Mouse (Mus musculus) neural tube, embryonic 15.5 days (tissue): ENCODE data around the gene Tubg1. TPM values are rescaled to one million over a fixed set of nuclear protein-coding genes. Genes with fewer than 3 reads are reported as not detected.

Source experiments
- ATAC-seq: fragments of 200-750 bp; cut with Nextera tagmentation; 2 replicates; pipeline ENCODE4 v1.8.0; 2017; ENCODE audit warnings: mild to moderate bottlenecking, moderate TSS enrichment, moderate library complexity; ENCODE audit not compliant: low FRiP score
- H3K27ac ChIP-seq: fragments of 300-500 bp; sonication (generic); replicated peaks from 2 replicates; pipeline ENCODE4 v1.5.1; 2015; ENCODE audit warnings: mild to moderate bottlenecking, inconsistent platforms
- H3K27me3 ChIP-seq: fragments of 300-500 bp; sonication (generic); replicated peaks from 2 replicates; pipeline ENCODE4 v1.6.1; 2015; ENCODE audit warnings: inconsistent platforms
- H3K36me3 ChIP-seq: fragments of 300-500 bp; sonication (generic); 2 replicates; pipeline ENCODE4 v1.6.1; 2015; ENCODE audit warnings: inconsistent platforms
- H3K4me1 ChIP-seq: fragments of 300-500 bp; sonication (generic); 2 replicates; pipeline ENCODE4 v1.6.1; 2015; ENCODE audit warnings: inconsistent platforms
- H3K4me2 ChIP-seq: fragments of 300-500 bp; sonication (generic); 2 replicates; pipeline ENCODE4 v1.6.1; 2015; ENCODE audit warnings: inconsistent platforms, mild to moderate bottlenecking, moderate library complexity
- H3K4me3 ChIP-seq: fragments of 300-500 bp; sonication (generic); replicated peaks from 2 replicates; pipeline ENCODE4 v1.5.1; 2015; ENCODE audit warnings: mild to moderate bottlenecking, inconsistent platforms
- H3K9ac ChIP-seq: fragments of 300-500 bp; sonication (generic); replicated peaks from 2 replicates; pipeline ENCODE4 v1.6.1; 2015; ENCODE audit warnings: mild to moderate bottlenecking, inconsistent platforms
- H3K9me3 ChIP-seq: fragments of 300-500 bp; sonication (generic); replicated peaks from 2 replicates; pipeline ENCODE4 v1.6.1; 2016; ENCODE audit warnings: inconsistent platforms
- WGBS: fragments of 180-500 bp; shearing (Covaris S2); methylation state at CpG from one replicate; pipeline ENCODE4 v1.1.7; 2015; ENCODE audit warnings: mixed read lengths; 5-methylcytosine and 5-hydroxymethylcytosine counted together
- polyA plus RNA-seq: library from polyadenylated mRNA; unstranded; fragments of >200 nt; fragmentation: Nextera tagmentation; extraction: Ambion mirVana; gene quantifications from 2 replicates; pipeline ENCODE4 v1.2.1, GENCODE M21; 2015

Gene Tubg1
- polyA plus RNA-seq, 1 experiment from 2014 or later = 68.4 TPM

DNA sequence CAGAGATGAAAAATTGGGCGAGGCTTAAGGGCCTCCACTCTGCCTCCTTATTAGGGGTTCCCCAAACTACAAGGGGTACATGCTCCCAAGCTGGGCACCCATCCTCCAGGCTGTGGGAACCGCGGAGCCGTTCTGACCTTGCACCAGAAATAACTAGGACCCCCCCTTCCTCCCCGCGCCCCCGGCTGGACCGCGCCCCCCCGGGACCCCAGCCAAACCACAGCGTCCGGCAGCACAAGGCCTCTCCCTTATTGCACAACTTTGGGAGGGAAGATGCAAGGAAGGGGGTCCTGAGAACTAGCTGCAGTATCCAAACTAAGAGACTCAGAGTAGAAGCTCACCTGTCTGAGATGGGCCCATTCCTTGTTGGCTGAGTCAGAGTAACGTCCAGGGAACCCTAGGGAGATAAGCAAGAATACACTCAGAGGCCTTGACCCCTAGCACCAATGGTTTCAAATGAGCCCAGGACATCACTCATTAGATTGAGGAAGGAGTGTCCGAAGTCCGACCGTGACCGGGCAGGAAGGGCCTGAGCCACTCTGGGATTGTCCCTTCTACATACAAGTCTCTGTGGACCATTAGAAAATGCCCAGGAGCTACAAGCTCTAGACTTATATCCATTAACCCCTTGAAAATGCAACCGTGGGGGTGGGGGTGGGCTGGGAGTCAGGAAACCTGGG, 48.7 kb downstream of the Tubg1 start:
- no peak overlapping the region for H3K9ac ChIP-seq
- no peaks in the 10 kb centered on the region for H3K9me3 ChIP-seq
- H3K27ac ChIP-seq = no peak overlapping the region
- H3K27me3 ChIP-seq = peaks cover 62% of the 10 kb centered on the region
- H3K4me2 ChIP-seq = peak overlapping the region; percentile 76
- H3K4me3 ChIP-seq = peak overlapping the region; percentile 9; the same call in 1 of the 2 replicates
- H3K4me1 ChIP-seq = peaks cover 55% of the 10 kb centered on the region
- WGBS = 71% methylated on average over 18 of the region's 18 CpGs
- peaks cover 24% of the 10 kb centered on the region for H3K36me3 ChIP-seq
- no peak for ATAC-seq

DNA sequence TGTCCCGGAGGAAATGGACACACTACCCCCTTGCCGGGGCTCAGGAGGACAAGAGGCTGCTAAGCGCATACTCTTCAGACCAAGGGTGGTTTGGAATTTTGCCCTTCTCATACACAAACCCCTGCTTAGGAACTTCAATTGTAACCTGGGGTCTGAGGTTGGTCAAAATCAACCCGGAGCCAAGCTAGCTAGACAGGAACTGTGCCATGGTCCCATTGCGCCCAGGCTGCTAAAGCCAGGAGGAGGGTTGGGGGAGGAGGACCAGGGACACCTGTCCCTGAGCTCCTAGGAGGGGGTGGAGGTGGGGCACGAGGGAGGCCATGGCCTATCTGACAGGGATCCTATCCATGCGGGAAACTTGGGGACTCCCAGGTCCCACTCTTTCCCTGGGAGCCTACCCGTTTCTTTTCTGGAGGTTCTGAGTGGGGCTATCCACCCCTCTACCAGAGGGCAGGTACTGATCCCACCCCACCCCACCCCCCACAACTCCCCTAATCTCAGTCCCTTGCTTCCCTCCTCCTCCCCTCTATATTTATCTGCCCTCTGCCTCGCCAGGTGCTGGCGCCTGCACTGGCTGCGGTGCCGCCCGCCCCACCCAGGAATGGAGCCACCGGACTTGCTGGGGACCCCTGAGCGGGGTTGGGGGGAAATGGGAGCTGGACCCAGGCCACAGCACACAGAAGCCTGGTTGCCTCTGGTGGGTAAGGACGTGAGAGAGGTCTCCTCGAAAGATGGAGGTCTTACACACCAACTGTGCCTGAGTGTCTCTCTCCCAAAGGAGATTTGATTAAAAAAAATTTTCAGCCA, 49.8 kb downstream of the Tubg1 start:
- WGBS = 13% methylated on average over 17 of the region's 17 CpGs
- peak overlapping the region; percentile 65 for H3K9ac ChIP-seq
- H3K9me3 ChIP-seq = no peaks in the 10 kb centered on the region
- H3K4me1 ChIP-seq = peaks cover 58% of the 10 kb centered on the region
- peak overlapping the region; percentile 76 for H3K4me2 ChIP-seq
- H3K36me3 ChIP-seq = peaks cover 24% of the 10 kb centered on the region
- H3K4me3 ChIP-seq = peak overlapping the region; percentile 70
- ATAC-seq = no peak
- peaks cover 51% of the 10 kb centered on the region for H3K27me3 ChIP-seq
- H3K27ac ChIP-seq = no peak overlapping the region

DNA sequence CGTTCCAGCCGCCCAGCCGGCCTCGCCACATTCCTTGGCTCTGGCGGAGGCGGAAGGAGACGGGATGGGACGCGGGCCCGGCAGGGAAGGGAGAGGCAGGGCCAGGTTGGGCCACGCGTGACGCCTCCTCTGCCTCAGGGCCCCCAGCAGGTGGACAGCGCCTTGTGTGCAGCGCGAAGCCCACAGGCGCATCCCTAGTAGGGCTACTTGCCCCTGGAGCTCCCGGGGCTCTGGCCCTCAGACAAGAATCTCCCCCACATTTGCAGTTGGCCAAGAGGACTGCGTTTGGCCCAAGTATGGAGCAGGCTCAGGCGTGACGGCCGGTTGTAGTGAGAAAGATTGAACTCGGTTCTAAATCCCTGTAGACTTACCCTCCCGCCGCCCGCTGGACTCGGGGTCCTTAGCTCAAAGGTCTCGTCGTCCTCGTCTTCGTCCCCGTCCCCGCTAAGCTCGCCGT, 50.6 kb downstream of the Tubg1 start, which contains the start of gene Cntnap1:
Cntnap1 (plus strand) TSS at position 170 of the 457 bp plus-strand sequence.
- H3K27ac ChIP-seq = peak within 1 kb of the TSS; percentile 85
- WGBS = under 1% methylated on average over 35 of the region's 35 CpGs
- H3K36me3 ChIP-seq = peaks cover 22% of the 10 kb centered on the region
- H3K4me1 ChIP-seq = peaks cover 66% of the 10 kb centered on the region
- peak within 1 kb of the TSS; percentile 70 for H3K4me3 ChIP-seq
- no peaks in the 10 kb centered on the region for H3K9me3 ChIP-seq
- H3K9ac ChIP-seq = peak within 1 kb of the TSS; percentile 65
- ATAC-seq = no peak
- peaks cover 46% of the 10 kb centered on the region for H3K27me3 ChIP-seq
- peak within 1 kb of the TSS; percentile 76 for H3K4me2 ChIP-seq

DNA sequence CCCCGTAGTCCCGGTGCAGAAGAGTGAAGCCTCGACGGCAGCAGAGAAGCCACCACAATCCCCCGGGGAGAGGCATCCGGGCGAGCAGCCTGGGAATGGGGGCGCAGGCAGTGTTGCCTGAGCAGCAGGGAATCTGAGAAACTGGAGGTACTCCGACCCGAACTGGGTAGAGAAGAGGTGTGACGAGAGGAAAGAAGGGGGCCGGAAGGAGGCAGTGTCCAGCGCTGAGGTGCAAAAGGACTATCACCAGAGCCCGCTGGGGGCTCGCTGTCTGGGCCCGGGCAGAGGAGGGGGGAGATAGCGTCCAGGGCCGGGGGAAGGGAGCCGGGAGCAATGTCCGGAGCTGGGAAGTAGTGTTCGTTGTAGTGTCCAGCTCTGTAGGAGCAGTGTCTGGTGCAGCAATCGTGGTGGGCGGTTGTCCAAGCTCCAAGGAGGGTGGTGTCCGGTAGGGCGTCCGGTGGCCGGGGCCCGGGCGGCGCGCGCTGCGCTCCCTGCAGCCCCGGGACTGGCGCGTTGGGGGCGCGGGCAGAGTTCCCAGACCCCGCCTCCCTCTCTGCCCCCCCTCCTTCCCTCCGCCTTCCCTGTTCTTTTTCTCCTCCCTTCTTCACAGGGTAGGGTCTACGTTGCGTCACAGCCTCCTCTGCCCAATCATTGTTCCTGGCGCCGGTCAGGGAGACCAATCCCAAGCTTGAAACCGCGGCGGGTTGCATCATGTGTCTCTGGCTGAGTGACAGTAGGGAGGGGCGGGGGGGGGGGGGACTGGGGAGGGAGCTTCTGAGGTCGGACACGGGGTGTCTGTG, 51.3 kb downstream of the Tubg1 start, which contains the start of gene Plekhh3:
Plekhh3 (minus strand) TSS at position 541 of the 800 bp plus-strand sequence.
- H3K4me3 ChIP-seq = peak within 1 kb of the TSS; percentile 70
- H3K36me3 ChIP-seq = peaks cover 19% of the 10 kb centered on the region
- peaks cover 40% of the 10 kb centered on the region for H3K27me3 ChIP-seq
- H3K27ac ChIP-seq = peak within 1 kb of the TSS; percentile 86
- H3K9ac ChIP-seq = peak within 1 kb of the TSS; percentile 65
- peak; percentile 95 for ATAC-seq
- peak within 1 kb of the TSS; percentile 76 for H3K4me2 ChIP-seq
- WGBS = 1% methylated on average over 48 of the region's 50 CpGs
- H3K9me3 ChIP-seq = no peaks in the 10 kb centered on the region
- peaks cover 70% of the 10 kb centered on the region for H3K4me1 ChIP-seq

DNA sequence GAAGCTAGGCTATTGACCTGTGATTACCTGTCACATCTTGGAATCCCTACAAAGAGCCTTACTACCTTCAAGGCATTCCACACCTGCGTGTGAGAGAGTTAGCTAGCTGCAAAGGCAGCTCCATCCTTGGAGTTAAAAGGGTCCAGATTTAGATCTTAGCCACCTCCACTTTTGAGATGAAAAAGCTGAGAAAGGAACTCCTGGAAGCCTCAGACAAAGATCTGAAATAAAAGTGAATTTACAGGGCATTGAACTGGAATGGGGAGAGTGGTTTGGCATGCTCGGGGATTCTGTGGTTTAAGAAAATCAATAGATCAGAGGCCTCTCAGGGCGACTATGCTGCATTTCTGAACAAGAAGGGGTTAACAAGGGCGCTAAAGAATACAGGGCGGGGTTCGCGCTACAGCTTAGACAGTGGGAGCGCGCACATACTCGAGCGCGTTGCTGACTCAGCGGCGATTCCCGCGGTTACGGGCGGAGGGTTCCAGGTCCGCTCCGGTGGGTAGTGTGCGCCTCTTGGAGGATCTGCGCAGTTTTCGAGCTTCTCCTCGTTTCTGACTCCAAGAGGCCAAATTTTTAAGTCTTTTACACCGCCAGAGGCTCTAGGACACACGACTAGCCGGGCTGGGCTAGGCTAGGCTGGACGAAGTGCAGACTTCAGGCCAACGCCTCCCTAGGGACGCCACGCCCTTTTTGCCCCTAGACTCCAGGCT, 52.1 kb downstream of the Tubg1 start:
- peaks cover 37% of the 10 kb centered on the region for H3K27me3 ChIP-seq
- peaks cover 76% of the 10 kb centered on the region for H3K4me1 ChIP-seq

DNA sequence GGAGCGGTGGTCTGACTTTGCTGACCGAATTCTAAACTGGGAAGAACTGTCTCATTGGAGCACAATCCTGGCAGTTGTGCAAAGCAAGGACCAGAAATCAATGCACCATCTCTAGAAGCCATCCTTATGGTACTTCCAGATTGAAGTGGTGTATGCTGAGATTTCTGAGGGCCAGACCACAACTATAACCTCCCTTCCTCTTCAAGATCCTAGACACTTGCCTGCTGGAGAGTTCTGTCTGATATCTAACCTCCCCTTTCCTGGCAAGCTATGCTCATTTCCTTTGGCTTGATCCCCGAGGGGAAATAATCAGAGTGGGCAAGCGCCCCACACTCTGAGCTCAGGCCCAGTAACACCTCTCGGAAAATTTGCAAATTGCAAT, 52.7 kb downstream of the Tubg1 start:
- Histone ChIP-seq H3K36me3 (peaks cover 5% of the 10 kb centered on the region), H3K9ac (peak overlapping the region; percentile 50), H3K27me3 (peaks cover 37% of the 10 kb centered on the region), H3K27ac (peak overlapping the region; percentile 86), H3K4me3 (peak overlapping the region; percentile 50), H3K4me1 (peaks cover 82% of the 10 kb centered on the region), H3K4me2 (peak overlapping the region; percentile 76), H3K9me3 (no peaks in the 10 kb centered on the region)
- 11% methylated on average over 5 of the region's 5 CpGs for WGBS
- no peak for ATAC-seq

More for the DNA sequence above, 52.1 kb downstream of the Tubg1 start:
- H3K9ac ChIP-seq = peak overlapping the region; percentile 50
- H3K27ac ChIP-seq = peak overlapping the region; percentile 86
- peaks cover 10% of the 10 kb centered on the region for H3K36me3 ChIP-seq
- under 1% methylated on average over 31 of the region's 31 CpGs for WGBS
- peak overlapping the region; percentile 50 for H3K4me3 ChIP-seq
- H3K4me2 ChIP-seq = peak overlapping the region; percentile 76
- ATAC-seq = peak; percentile 79
- H3K9me3 ChIP-seq = no peaks in the 10 kb centered on the region

DNA sequence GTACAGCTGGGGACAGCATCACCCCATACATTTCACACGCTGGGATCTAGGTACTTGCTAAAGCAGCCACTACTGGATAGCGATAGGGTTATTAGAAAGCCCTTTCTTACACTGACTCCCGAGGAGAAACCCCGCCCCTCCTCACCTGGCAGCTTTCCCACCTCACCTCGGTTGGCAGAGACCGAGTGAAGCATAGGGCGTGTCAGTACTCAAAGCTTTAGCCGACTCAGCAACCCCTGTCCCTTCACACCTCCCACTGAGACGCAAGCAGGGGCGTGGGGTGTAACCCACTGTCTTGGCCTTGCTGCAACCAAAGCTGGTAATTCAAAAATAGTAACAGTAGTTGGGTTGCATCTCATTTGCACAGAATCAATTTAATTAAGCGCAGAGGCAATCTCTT, 53.4 kb downstream of the Tubg1 start:
- Histone ChIP-seq H3K27ac (peak overlapping the region; percentile 63), H3K4me1 (peaks cover 88% of the 10 kb centered on the region), H3K4me3 (peak overlapping the region; percentile 35), H3K9ac (no peak overlapping the region), H3K36me3 (no peaks in the 10 kb centered on the region), H3K9me3 (no peaks in the 10 kb centered on the region), H3K27me3 (peaks cover 37% of the 10 kb centered on the region), H3K4me2 (peak overlapping the region; percentile 75)
- no peak for ATAC-seq
- WGBS = 8% methylated on average over 11 of the region's 11 CpGs

DNA sequence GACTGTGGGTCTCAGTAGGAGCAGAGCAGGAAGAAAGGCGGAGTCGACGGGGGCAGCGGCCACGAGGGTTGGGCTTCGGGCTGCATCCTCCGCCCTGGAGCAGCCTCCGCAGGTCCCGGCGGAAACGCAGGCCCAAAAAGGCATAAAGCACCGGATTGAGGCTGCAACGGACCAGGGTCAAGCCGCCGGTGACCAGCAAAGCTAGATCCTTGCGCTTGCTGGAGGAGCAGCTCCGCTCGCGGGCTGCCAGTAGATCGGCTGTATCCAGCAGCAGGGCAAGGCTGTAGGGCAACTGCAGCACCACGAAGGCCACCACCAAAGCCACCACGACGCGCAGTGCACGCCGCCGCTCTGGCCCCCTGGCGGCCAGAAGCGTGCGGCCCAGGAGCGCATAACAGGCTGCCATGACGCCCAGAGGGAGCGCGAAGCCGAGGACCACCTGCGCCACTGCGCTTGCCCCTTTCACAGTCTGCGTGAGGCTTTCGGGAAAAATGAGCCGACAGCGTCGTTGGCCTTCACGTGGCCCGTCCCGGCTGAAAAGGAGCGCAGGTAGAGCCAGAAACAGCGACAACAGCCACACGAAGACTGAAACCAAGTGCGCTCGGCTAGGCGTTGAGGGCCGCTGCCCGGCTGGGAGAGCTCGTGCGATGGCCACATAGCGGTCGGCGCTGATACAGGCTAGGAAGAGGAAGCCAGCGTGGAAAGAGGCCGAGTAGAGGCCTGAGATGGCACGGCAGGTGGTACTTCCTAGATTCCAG, 54.1 kb downstream of the Tubg1 start:
- peaks cover 36% of the 10 kb centered on the region for H3K27me3 ChIP-seq
- H3K9ac ChIP-seq = peak overlapping the region; percentile 41

DNA sequence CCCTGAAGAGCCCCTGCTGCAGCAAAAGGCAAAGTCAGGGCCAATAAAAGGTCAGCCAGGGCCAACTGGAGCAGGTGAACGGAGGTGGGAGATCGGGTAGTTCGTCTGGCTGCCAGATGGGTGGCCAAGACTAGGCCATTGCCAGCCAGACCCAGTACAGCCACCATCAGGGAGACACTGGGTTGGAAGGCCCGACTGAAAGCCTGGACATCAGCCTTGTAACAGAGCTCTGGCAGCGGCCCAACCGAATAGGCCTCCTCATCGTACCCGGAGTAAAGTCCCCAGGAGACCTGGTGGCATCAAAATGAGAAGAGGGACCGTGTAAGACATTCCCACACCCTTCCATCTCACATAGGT, 54.6 kb downstream of the Tubg1 start:
- WGBS = 24% methylated on average over 9 of the region's 9 CpGs
- H3K4me1 ChIP-seq = peaks cover 84% of the 10 kb centered on the region
- H3K36me3 ChIP-seq = no peaks in the 10 kb centered on the region
- H3K4me2 ChIP-seq = peak overlapping the region; percentile 75
- peak overlapping the region; percentile 41 for H3K9ac ChIP-seq
- H3K9me3 ChIP-seq = no peaks in the 10 kb centered on the region
- H3K27me3 ChIP-seq = peaks cover 34% of the 10 kb centered on the region
- H3K4me3 ChIP-seq = peak overlapping the region; percentile 35
- no peak for ATAC-seq
- H3K27ac ChIP-seq = peak overlapping the region; percentile 63

More for the DNA sequence above, 54.1 kb downstream of the Tubg1 start:
- Histone ChIP-seq H3K9me3 (no peaks in the 10 kb centered on the region), H3K4me1 (peaks cover 90% of the 10 kb centered on the region), H3K4me3 (peak overlapping the region; percentile 35), H3K36me3 (no peaks in the 10 kb centered on the region), H3K4me2 (peak overlapping the region; percentile 75), H3K27ac (peak overlapping the region; percentile 63)
- under 1% methylated on average over 61 of the region's 61 CpGs for WGBS
- ATAC-seq = 0 out of 2 replicates have a peak, but pooled peaks have one; percentile 19

DNA sequence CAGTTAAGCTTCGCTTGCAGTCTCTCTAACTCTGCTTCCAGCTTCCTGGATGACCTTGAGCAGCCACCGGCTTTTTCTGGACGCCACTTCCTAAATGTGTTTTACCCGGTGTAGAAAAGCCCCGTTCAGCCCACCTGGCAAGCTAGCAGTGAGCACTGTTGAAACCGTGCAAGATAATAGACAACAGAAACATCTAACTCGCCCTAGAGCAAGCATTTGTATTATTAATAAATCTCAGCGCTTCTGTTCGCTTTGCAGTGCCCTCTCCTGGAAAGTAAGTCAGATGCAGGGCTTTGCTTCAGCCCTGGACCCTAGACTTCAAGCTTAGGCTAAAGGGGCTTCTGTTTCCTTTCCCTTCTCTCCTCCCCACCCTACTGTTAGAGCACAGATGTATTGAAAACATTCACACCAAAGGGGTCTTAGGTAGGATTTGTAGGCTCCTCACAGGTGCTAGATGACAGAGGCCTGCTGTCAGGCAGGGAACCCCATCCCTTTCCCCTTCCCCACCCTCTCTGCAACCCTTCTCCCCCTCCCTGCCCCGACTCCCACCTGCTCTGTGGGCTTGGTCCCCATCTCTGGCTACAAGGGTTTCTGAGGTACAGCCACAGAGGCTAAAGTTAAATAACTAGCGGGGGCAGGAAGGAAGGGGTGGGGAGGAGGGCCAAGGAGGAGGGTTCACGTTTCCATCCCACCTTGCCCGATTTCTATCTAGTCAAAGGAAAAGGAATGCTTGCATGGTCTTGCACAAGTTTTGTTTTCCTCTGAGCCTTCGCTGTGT, 55.3 kb downstream of the Tubg1 start, which contains the start of gene Ccr10:
Ccr10 (minus strand) TSS at position 593 of the 778 bp plus-strand sequence.
- Histone ChIP-seq H3K9ac (peak within 1 kb of the TSS; percentile 52), H3K27me3 (peaks cover 35% of the 10 kb centered on the region), H3K4me1 (peaks cover 78% of the 10 kb centered on the region), H3K27ac (peak within 1 kb of the TSS; percentile 78), H3K9me3 (no peaks in the 10 kb centered on the region), H3K36me3 (no peaks in the 10 kb centered on the region), H3K4me3 (peak within 1 kb of the TSS; percentile 51), H3K4me2 (peak within 1 kb of the TSS; percentile 75)
- 19% methylated on average over 14 of the region's 14 CpGs for WGBS
- ATAC-seq = no peak
